ENCODE assay signal across 8 mouse cellular contexts in the genomic region with DNA sequence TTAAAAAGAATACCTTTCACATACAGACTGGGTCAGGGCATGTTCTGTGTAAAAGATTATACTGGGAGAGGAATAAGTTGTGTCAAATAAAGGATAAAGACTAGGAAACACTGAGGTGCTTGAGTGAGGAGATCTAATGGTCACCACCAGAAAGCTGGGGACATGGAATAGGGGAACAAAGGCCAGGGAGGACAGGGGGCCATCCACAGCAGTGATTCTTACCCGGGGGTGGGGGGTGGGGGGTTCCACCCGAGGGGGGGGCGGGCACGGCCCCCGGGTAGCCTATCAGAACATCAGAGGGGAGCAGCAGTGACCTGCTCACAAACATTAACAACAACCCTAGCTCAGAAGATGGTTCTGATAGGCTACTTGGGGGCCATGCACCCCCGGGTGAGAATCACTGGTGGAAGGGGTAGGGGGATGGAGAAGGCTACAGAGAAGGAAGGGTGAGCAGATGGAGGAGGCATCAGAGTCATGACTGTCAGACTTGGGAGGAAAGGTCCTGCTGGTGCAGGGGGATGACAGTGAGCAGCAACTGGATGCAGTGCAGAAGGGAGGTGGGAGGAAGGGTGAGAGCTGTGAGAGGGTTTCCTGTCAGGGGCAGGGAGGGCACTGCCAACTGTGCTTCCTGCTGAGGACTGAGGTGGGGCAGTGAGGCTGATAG.
DNase-seq lines count a peak whose midpoint lies in the region.
"Not testable (repeated sequence)": the region's sequence is repeated elsewhere in the genome, so short reads cannot be mapped to it uniquely, and the experiment has no call there.

No protein-coding gene starts in this region.

- intact Hi-C loops in gastrocnemius, postnatal 36 days (cut with DNase I), result not testable (repeated sequence)

- DNase-seq in ZHBTc4 (ENCODE audit: low read depth, low spot score), result peak; percentile 12
- peak; percentile 7 for DNase-seq in embryo, embryonic 11 days
- DNase-seq in gastrocnemius, postnatal 36 days, result peak; percentile 5 to 33
- peak; percentile 66 for DNase-seq in induced T-regulatory cell, adult 2 months (ENCODE audit: low read depth)
- peak; percentile 31 to 43 for DNase-seq in left cerebral cortex, adult 8-10 months (ENCODE audit: low spot score in 2 of 2)
- peak; percentile 16 for DNase-seq in lung, postnatal 36 days
- peak; percentile 21 for DNase-seq in ovary, postnatal 14 days (ENCODE audit: low spot score)
- DNase-seq in thymus, postnatal 10 days (ENCODE audit: low spot score in 2 of 2), result peak; percentile 26 to 49

Comparison
In these comparisons a context has a peak if more than half of its experiments do, and no peak if none do; other contexts are left out.
1. Peak in every context shown above with its lines: DNase-seq.
2. DNase-seq: peak in every context shown above with its lines; median percentile 66 in induced T-regulatory cell, adult 2 months; 38 in thymus, postnatal 10 days; 37 in left cerebral cortex, adult 8-10 months; 21 in ovary, postnatal 14 days; 19 in gastrocnemius, postnatal 36 days; 16 in lung, postnatal 36 days; 12 in ZHBTc4; 7 in embryo, embryonic 11 days.